Mouse (Mus musculus) spleen, postnatal 4 days (tissue): ENCODE measurements at regions not wholly inside any gene's neighbourhood (a gene's known extent, or its start where the extent isn't known, plus 50 kb on each side); places are given as distances from the start of the nearest gene placed in this dataset.
"Not testable (repeated sequence)": the region's sequence is repeated elsewhere in the genome, so short reads cannot be mapped to it uniquely, and the experiment has no call there.

Source experiments
- DNase-seq, 2 experiments: peaks; one replicate each; pipeline ENCODE4 v3.0.0; 2022; ENCODE audit warnings: low spot score in 2 of 2

DNA sequence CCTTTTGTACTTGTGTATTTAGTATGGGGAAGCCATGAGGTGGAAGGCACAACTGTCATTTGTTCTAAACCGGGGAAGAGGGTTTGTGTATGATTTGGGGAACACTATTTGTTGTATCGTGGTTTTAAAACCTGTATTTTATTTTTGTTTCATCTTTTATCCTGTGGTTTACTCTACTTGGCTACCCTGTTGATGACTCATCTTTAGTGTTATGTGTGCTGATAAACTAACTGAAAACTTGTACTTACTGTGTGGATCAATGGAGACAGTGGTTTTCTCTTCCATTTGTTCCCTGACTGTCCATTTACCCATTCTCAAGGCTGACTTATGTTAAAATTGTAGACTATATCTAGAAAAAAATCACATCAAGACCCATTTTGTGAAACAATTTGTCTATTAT lies 512.8 kb downstream of the Serpinb8 start:
- no peak for DNase-seq

DNA sequence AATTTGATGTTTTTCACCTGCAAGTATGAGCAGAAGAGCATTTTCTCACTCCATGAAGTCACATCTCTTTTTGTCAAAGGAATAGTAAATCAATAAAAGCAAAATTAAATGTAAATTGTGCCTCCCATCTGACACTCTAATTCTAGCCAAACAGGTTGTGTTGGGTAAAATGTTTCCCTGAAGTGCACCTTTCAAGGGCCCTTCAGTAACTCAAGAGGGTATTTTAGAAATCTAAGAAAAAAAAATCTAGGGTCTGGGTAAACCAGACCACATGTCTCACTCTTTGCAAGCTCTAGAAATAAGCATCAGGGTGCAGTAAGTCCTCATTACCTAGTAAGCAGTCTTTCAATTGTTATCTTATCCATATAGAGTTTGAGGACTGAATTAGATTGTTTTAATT lies 521.2 kb downstream of the Serpinb8 start:
- no peak for DNase-seq

DNA sequence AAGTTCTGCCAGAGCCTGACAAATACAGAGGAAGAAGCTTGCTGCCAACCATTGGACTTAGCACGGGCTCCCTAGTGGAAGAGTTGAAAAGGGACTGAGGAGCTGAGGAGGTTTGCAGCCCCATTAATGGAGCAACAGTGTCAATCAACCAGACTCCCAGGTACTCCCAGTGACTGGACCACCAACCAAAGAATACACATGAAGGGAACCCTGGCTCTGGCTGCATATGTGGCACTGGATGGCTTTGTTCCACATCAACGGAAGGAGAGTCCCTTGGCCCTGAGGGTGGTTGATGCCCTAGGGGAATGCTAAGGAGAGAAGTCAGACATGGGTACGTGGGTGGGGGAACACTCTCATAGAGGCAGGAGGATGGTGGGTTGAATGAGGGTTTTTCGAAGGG lies 537.6 kb downstream of the Serpinb8 start:
- DNase-seq = peak in 1 of 2 experiments; percentile 51

DNA sequence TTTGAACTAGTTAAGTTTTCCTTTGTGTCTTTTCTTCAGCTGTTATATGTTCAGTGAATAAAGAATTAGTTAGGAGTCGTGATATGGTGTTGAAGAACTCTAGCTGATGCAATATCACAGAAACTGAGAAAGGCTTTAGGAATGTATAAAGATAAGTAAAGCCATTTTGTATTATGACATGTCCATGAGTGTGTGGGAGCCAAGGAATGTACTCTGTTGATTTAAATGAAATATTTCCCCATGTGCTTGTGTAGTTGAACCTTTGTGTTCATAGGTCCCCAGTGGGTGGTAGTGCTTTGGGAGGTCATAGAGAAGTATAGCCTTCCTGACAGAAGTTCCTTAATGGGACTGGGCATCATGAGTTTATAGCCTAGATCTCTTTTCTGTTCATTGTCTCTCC lies 542.2 kb downstream of the Serpinb8 start:
- DNase-seq = no peak

DNA sequence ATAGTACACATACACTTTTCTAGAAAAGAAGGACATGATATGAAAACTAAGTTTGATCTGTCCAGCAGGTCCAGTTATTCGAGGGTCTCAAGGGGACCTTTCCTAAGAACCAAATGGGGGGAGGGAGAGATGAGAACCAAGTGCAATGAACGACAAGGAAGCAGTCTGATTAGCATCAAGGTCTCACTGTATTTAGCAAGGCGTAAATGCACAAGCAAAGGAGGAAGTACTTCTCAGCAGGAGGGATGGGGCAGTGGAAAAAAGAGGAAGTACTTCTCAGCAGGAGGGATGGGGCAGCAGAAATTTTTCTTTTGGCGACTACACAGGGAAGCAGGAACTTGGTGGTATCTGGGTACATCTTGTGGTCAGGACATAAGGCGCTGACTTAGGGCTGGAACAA lies 545.5 kb downstream of the Serpinb8 start:
- not testable (repeated sequence) for DNase-seq

DNA sequence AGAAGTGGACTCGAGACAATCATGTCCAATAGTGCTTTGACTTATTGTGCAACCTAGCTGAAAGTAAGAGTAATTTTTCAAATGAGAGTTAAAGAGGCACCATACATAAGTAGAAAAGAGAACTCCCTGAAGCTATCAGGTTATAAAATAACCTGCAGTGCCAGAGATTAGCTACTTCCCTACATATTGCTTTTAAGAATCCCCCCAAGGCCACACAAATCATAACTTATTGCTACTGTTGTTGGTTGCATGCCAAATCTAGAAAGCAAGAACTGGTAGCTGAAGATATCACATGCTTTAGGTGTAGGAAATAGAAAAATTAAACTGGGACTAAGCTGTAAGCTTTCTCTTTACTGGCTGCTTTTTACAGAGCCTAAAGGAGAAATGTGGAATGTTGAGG lies 554.3 kb downstream of the Serpinb8 start:
- DNase-seq = no peak

DNA sequence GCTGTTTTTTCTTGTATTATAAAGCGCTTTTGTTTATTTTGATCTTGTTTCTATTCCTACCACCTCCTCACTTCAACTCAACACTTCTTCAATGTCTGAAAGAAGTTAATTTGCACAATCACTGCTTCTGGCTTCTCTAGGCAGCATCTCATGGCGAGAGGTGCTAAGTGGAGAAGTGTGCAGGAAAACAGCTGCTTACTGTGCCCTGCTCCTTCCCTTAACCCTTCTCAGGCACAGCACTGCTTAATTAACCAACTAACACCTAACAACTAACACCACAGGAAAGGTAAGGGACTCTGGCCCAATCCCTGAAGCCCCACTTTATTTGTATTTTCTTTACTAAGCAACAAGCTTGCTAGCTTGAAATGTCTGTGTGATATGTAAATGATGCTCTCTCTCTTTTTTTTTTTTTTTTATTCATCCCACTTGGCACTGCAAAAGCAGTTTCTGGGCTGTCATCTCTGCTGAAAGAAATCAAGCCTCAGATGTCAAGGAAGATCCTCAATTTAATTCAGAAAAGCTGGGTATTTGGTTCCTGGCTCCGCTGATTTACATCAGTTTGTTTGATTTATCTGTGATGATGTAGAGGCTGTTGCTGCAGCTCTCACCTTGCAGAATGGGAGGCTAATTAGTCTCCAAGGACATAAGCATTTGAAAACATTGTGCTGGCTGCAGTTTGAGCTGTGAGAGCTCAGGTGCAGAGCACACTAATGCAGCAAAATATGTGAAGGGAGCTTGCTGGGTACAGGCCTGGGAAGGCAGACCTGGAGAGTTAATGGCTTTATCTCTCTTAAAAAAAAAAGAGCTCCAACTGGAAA lies 591.8 kb downstream of the Serpinb8 start:
- no peak for DNase-seq

DNA sequence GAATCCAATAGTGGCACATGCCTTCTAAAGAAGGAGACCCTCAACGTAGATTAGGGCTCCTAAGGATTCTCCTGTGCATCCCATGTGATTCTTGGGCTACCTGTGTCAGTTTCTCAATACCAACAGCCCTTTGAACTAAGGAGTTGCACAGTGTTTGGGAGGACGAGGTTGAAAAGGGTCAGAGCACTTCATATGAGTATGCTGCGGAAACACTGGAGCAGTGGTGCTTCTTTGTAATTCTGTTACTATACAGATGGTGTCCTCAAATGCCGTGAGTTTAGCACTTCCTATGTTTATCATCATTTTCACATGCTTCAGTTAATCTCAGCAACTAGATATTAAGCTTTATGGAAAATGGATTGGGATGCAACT lies 592.3 kb downstream of the Serpinb8 start:
- DNase-seq = no peak

DNA sequence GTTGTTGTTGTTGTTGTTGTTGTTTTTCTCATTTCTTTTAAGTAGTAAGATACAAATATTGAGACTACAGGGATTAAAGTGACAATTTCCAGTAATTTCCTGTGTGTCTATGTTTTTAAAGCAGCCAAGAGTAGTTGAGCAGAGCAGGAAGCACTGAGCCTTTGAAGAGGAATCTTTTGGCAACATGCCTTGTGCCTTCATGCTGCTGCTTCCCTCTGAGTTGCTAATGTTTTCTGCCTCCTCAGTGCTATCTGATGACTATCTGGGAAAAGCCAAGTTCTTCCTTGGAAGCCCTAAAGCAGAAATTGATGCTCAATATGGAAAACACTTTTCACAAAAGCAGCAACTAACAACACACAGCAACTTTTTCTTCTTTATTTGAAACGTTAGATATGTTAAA lies 634.2 kb downstream of the Serpinb8 start:
- no peak for DNase-seq

DNA sequence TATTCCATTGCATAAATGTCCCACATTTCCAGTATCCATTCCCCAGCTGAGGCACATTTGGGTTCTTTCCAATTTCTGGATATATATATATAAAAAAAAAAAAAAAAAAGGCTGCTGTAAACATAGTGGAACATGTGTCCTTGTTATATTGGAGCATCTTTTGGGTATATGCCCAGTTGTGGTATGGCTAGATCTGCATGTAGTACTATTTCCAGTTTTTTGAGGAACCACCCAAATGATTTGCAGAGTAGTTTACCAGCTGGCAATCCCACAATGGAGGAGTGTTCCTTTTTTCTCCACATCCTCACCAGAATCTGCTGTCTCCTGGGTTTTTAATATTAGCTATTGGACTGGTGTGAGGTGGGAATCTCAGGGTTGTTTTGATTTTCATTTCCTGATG lies 650.3 kb downstream of the Serpinb8 start:
- DNase-seq = no peak

DNA sequence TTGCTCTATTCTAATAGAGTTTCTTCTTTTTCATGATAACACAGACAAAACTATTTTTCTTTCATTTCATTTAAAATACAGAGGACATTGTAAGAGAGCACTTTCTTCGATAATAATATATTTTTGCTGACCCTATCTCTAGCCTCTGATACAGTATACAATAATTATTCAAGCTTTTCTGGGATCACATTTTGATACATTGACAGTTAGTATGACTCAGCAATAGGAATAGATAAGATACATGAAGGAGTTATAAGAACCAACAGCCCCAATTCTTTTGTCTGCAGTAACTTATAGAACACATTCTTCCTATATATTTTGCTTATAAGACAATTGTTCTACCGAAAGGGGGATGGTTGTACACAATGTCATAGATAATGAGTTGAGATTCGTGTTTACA lies 665.3 kb downstream of the Serpinb8 start:
- no peak for DNase-seq

DNA sequence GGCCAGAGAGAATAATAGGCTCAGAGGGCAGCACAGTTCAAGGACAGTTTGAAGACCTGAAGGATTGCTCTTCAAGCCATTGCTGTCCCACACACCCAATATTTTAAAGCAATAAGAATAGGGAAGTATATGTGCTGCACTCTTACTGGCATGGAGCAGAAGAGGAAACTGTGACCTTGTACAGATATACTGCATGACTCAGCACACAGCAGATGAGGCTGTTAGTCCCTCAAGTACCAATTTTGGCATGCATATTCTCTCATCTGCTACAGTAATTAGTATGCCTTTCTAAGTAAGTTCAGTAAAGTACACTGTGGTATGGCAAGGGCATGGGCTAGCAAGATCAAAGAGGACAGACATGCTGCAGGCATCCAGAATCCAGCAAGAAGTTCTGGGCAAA lies 669.5 kb downstream of the Serpinb8 start:
- no peak for DNase-seq

DNA sequence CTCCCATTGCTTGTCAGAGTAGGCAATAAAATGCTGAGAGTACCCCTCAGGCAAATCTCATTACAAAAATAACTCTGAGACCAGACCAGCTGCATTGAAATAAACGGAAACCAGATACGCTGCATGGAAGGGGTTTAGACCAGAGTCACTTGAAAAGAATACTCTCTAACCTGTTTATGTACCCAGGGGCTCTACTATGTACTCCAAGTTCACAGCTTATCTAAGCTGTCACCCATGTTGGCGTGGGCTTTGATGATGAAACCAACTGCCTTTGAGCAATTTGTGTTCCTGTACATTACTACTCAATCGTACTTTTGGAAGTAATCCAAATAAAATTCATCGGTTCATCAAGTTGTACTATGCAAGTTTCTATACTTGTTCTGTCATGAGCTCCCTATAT lies 692.3 kb downstream of the Serpinb8 start:
- DNase-seq = no peak

DNA sequence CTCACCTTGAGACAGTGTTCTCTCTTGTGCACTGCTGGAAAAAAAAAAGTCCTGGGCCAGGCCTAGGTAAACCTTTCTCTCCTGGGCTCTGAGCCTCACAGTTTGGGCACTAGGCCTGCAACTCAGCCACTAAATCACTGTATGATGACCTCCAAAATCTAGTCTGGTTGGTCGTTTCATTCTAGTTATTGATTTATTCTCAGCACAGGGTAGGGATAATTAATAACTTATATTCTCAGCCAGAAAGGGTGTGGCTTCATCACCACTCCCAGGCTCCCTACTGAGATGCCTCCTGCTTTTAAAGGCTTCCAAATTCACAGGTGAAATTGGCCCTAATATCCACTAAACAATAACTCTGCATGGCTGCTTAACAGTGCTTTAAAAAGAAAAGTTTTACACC lies 696.8 kb downstream of the Serpinb8 start:
- DNase-seq = no peak
